Mouse (Mus musculus) megakaryocyte, embryonic 14.5 days (primary cell): ENCODE measurements around the gene Pin1.

Source experiments
- FLI1 ChIP-seq: IDR thresholded peaks from 2 replicates; pipeline ENCODE4 v1.6.1; 2012; ENCODE audit warnings: low read length, inconsistent platforms, mixed read lengths
- GATA1 ChIP-seq: IDR thresholded peaks from 3 replicates; pipeline ENCODE4 v1.6.1; 2012; ENCODE audit warnings: mixed read lengths, low read length, inconsistent platforms, borderline replicate concordance

GRCm38 (mm10) chr9:20662874-20663273 lies 11.0 kb downstream of the Pin1 start:
- TF ChIP-seq FLI1 = no peak
- TF ChIP-seq GATA1 = no peak
